Mouse (Mus musculus) brain, adult 2 months (tissue): ENCODE results near the gene Etv6.

Experiments used
- DNase-seq: peaks from one replicate; pipeline ENCODE4 v3.0.0; 2011; ENCODE audit warnings: low read depth, low spot score

Gene Etv6

GRCm38 (mm10) chr6:134111599-134111998 lies 76.1 kb downstream of the Etv6 start:
- no peak for DNase-seq

DNA sequence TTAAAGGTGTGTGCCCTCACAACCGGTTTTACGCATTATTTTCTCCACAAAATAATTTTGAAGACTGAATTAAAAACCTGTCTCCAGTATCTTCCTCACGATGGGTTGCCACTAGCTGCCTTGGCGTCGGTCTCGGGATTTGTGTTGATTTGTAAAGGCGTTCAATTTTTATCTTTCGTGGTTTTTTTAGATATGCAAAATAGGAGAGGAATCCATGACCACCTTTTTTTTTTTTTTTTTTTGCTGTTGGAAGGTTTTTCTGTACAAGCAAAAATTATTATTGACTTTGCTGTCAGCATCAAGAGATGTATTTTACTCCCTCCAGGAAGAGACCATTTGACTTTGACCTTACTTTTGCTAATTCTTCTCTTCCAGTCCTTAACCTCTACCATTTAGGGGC lies 77.3 kb downstream of the Etv6 start:
- DNase-seq, result no peak

DNA sequence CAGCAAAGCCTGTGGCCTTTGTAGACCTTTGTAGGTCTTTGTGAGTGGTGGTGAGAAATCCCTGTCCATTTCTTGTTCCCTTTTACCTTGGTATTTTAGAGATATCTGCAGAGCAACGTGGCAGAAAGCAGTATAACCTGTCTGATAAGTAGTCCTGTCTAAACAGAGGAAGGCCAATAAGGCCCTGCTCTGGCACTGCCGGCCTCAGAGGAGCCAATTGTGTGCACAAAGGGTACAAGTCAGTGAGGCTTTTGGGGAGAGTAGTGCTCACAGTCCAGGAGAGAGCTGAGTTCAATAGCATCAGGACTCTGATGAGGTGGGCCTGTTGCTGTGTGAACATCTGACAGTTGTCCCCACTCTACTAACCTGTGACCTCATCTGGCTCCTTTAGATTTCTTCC lies 77.7 kb downstream of the Etv6 start:
- DNase-seq, result no peak

DNA sequence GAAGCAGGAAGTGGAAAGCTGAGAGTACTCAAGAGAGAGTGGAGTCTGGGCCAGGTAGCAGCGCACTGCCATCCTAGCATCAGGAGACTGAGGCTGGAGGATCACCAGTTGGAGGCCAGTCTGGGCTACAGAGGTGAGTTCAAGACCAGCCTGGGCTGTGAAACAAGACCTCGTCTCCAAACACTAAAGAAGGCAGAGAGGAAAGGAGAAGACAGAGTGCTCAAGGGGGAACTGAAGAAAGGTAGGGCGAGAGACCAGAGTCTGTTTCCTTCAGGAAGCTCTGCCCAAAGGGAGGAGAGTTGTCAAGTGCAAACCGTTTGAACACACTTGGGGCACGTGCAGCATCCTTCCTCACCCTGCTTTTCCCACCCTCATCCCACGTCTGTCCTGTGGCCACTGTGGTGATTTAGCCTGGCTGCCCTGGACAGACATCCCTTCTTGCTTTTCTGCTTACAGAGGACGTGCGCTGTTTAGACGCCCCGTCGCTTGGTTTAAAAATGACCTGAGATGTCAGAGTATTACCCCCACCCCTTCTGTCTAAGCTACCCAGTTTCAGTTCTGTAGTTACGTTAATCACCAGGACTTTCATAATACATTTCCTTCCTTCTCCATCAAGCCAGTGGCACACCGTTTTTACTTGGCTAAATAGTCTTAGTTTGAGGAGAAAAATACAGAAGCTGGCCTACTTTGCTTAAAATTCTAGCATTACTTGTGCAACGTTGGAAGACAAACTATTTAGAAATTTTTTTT lies 79.9 kb downstream of the Etv6 start:
- DNase-seq, result no peak

- no peak for DNase-seq
Observed at GRCm38 (mm10) chr6:134117380-134117938, 82.0 kb downstream of the Etv6 start.

DNA sequence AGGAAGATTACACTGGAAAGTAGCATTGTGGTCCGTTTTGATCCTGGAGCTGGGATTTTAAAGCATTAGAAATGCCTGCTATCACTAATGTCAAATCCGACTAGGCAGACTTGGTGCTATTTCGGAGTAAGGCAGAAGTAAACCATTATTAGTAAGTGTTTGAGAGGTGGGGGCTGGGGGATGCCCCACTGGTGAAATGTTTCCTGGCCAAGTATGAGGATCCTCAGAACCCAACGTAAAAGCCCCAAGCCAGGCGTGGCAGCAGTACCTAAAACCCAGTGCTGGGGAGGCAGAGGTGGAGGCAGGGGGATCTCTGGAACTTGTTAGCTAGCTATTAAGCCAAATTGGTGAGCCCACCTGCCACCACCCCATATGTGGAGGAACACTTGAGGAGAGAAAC lies 83.0 kb downstream of the Etv6 start:
- no peak for DNase-seq

GRCm38 (mm10) chr6:134119136-134119535 lies 83.6 kb downstream of the Etv6 start:
- no peak for DNase-seq

- DNase-seq, result no peak
Observed at GRCm38 (mm10) chr6:134120227-134120626, 84.7 kb downstream of the Etv6 start.

DNA sequence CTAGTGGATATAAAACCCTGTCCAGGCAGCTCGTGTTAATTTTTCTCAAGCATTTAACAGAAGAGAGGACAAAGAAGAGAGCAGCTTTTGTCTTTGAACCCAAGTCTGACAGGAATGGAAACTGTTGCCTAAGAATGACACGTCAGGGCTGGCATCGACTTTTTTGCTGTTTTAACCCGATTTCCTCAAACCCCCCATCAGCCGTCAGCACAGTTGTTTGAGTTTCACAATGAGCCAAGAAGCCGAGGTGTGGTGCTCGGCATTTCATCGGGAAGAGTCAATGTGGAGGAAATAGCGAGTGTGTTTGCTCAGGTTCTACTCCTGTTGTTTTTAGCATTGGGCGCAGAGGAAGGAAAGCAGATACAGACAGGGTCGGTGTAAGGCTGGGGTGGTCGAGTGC lies 85.2 kb downstream of the Etv6 start:
- peak; percentile 39 for DNase-seq

DNA sequence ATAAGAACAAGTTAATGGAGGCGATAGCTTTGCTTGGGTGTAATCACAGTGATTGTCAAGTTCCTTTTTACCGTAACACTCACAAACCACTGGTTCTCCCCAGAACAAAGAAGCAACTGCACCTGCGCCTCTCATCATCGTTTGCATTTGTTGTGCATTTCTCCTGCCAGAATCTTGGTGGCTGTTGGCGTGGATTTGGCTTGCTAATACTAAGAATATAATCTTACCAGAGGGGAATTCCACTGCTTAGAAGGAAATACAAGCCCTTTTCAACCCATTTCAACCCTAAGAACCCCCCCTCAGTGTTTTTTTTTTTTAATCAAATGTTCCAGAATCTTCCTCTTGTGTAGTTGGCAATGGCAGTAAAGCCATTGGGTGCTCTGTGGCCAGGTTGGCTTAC lies 87.4 kb downstream of the Etv6 start:
- no peak for DNase-seq

DNA sequence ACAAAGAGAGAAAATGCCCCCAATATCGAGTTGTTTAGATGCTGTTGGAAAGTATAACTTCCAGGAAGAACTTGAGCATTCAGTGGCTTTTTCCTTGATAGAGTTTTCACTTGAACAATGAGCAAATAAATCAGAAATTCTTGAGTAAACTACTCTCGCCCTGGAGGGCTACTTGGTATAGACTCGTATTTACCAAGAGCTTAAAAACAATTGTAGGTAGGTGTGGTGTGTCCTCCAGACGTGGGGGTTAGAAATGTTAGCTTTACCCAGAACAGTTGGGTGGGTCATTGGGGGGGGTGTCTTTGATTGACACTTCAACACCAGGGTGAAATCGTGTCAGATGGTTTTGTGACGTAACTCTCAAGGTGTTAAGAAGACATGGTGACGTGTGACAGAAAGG lies 88.0 kb downstream of the Etv6 start:
- DNase-seq, result no peak

- DNase-seq, result no peak
Observed at GRCm38 (mm10) chr6:134124256-134124655, 88.8 kb downstream of the Etv6 start.

DNA sequence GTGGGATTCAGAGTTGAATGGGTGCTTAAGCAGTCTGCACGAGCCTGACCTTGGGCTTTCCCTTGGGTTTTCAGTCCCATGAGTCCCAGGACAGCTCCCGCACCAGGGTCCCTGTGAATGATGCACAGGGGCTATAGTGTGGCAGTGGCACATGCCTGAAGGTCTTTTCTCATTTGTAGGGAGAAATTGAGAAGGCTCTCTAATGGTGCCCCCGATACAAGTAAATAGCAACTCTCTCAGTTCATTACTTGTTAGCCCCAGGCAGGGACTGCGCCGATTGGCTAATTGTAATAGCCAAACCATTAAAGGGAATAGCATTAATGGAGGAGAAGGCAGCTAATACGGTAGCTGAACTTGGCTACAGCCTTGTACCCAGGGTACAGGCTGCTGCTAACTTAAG lies 92.5 kb downstream of the Etv6 start:
- no peak for DNase-seq

DNA sequence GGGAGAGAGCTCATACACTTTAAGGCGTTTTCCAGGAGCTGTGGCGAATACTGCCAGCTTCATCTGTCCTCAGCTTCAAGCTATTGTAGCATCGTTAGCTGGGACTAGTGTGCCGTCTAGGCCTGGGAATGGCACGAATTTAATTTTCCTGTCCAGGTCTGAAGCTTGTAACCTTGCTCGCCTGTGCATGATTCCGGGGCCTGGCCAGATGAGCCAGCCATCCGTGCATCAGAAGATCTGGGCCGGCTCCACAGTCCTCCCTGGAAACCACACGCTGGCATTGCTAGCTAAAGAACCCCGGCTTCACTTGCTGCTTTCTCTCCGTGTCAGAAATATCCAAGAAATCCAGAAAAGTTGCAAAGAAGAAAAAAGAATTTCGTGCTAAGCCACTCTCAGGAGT lies 93.1 kb downstream of the Etv6 start:
- no peak for DNase-seq

DNA sequence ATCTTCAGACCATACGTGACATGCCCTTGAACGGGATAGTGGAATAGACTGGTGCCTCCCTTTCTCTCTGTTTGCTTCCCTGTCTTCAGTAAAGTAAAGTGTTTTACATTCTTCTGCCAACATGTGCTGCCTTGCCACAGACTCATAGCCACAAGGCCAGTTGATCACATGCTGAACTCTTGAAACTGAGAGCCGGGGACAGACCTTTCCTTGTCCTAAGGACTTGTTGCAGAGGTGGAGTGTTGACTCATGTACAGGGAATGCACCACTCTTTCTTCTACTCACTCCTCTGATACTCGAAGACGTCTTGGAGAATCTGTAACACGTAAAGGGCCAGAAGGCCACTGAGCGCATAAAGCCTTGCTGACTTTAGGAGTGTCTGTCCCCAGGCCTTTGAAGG lies 94.3 kb downstream of the Etv6 start:
- no peak for DNase-seq

GRCm38 (mm10) chr6:134130816-134131215 lies 95.3 kb downstream of the Etv6 start:
- peak; percentile 16 for DNase-seq

- DNase-seq, result no peak
Observed at GRCm38 (mm10) chr6:134131601-134132000, 96.1 kb downstream of the Etv6 start.

DNA sequence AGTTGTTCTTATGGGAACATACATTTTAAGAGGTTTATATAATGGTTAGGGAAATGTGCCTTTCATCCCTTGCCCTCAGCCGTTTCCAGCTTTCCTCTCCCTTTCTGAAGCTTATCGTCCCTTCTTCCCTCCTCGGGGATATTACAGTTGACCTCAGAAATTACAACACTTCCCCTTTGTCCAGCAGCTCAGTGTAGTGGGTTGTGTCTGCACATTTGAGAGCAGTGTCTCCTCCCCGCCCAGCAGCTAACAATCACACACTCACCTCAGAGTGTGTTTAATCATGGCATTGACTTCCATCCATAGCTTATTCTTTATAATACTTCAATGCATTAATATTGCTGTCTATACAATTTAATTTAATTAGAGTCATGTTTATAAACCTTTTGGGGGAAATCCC lies 98.3 kb downstream of the Etv6 start:
- no peak for DNase-seq

GRCm38 (mm10) chr6:134134821-134135323 lies 99.4 kb downstream of the Etv6 start:
- no peak for DNase-seq

DNA sequence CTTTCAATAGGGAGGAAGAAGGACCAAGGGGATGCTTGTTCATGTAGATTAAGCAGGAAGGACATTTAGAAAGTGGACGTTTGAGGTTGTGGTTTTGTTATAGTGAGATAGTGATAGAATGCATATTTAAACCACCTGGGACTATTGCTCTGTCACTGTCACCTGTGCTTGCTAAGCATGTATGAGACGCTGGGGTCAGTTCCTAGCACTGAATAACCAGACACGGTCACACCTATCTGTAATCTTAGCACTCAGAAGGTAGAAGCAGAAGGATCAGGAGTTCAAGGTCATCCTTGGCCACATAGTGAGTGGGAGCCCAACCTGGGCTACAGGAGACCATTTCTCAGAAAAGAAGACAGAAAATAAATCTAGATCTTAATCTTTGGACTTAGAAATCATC lies 100.8 kb downstream of the Etv6 start:
- DNase-seq, result no peak

DNA sequence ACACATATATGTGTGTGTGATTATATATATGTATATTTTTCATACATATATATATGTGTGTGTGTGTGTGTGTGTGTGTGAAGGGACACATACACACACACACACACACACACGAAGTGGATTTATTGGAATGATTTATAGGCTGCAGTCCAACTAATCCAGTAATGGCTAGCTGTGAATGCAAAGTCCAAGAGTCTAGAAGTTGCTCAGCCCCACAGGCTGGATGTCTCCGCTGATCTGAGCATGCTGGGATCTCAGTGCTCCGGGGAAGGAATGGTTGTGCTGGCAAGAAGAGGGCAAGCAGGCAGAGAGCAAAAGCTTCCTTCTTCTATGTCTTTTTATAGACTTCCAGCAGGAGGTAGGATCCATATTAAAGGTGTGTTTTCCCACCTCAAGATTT lies 103.9 kb downstream of the Etv6 start:
- no peak for DNase-seq

DNA sequence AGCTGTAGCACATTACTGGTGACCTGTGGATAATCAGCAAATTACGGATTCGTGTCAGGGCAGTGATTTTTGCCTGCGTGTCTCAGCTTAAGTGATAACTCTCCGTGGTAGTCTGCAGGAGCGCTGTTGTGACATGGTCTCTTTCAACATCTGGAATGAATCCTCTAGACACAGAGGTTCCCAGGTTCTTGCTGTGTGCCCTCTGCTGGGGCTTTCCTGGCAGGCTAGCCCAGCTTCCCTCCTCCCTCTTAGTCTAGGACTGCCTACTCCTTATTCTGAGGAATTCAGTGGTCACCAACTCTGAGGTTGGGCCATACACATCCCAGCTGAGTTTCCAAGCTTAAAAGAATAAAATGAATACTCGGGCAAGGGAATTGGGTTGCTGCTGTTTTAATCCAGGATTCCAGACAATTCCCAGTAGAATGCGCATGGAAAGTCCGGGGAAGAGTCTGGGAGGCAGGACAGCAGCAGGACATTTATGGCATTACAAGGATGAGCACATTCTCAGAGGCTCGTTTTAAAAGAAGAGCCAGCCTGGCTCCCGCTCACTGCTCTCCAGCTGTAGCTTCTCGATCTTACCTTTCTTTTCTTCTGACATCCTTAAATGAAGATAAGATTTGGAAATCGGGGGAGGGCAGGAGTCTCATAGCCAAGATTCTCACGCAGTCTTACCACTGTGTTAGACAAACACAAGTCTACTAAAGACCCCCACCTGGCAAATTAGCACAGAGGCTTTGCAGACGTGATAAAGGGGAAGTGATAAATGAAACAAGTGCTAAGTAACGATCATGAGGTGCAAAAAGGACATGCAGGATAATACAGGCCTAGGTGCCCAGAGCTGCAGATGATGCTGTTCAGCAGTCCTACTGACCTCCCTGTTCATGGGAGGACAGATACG lies 105.5 kb downstream of the Etv6 start:
- DNase-seq, result no peak
